15 mouse cellular contexts compared by ENCODE assay signal in genomic region chr10:75233489-75233888, GRCm38 (mm10). TPM values are rescaled to one million over a fixed set of nuclear protein-coding genes. Genes with fewer than 3 reads are reported as not detected.
A peak's percentile ranks its signal among the peaks of the same experiment; 100 is the strongest.
DNase-seq lines count a peak whose midpoint lies in the region; ATAC-seq and TF ChIP-seq lines count a peak whose summit lies in the region.
"Had no signal": no experiment of that assay in that cellular context is flagged by ENCODE, and none has a peak within 500 bp of the region (broad histone marks: within the 10 kb centered on the region; RNA-seq: fewer than 3 reads in every experiment).

No protein-coding gene starts in this region.

- 59% methylated on average over 2 of the region's 2 CpGs for WGBS in intestine, embryonic 14.5 days
- 63% methylated on average over 2 of the region's 2 CpGs for WGBS in intestine, postnatal 0 days
- 40% methylated on average over 2 of the region's 2 CpGs for WGBS in lung, postnatal 0 days
- WGBS in lung, adult 2 months: 25% methylated on average over 2 of the region's 2 CpGs
- WGBS in limb, embryonic 13.5 days: 77% methylated on average over 2 of the region's 2 CpGs
- 46% methylated on average over 2 of the region's 2 CpGs for WGBS in stomach, embryonic 16.5 days

- peaks cover 49% of the 10 kb centered on the region for H3K36me3 ChIP-seq in intestine, embryonic 14.5 days (ENCODE audit: control insufficient read depth, insufficient read depth, low read length)
- peaks cover 26% of the 10 kb centered on the region for H3K36me3 ChIP-seq in intestine, postnatal 0 days (ENCODE audit: control insufficient read depth, insufficient read depth)
- no peaks in the 10 kb centered on the region; the same call in 1 of the 2 replicates for H3K36me3 ChIP-seq in lung, postnatal 0 days (ENCODE audit: insufficient read depth, low read length)
- peaks cover 52% of the 10 kb centered on the region for H3K36me3 ChIP-seq in limb, embryonic 13.5 days
- peaks cover 4% of the 10 kb centered on the region; the same call in 1 of the 2 replicates for H3K36me3 ChIP-seq in stomach, embryonic 16.5 days (ENCODE audit: control insufficient read depth, insufficient read depth, low read length)

- peak; percentile 40; the same call in 1 of the 2 replicates for ATAC-seq in intestine, embryonic 14.5 days (replicated peaks; ENCODE audit: low FRiP score, low TSS enrichment, low read depth)
- ATAC-seq in intestine, postnatal 0 days: no peak
- ATAC-seq in lung, postnatal 0 days: peak; percentile 61
- ATAC-seq in limb, embryonic 13.5 days (ENCODE audit: low FRiP score, low read depth): peak; percentile 78; the same call in 1 of the 2 replicates
- peak; percentile 71; the same call in 1 of the 2 replicates for ATAC-seq in stomach, embryonic 16.5 days (ENCODE audit: insufficient read depth, low FRiP score)
- ATAC-seq: CD4-positive, CD25-positive, alpha-beta regulatory T cell, adult 4 months had no signal

- H3K27me3 ChIP-seq in intestine, embryonic 14.5 days (replicated peaks; ENCODE audit: control insufficient read depth, insufficient read depth, low read length): no peaks in the 10 kb centered on the region
- H3K27me3 ChIP-seq in intestine, postnatal 0 days (replicated peaks; ENCODE audit: control insufficient read depth, insufficient read depth, low read length): no peaks in the 10 kb centered on the region
- no peaks in the 10 kb centered on the region for H3K27me3 ChIP-seq in lung, postnatal 0 days (replicated peaks; ENCODE audit: insufficient read depth, low read length)
- no peaks in the 10 kb centered on the region for H3K27me3 ChIP-seq in limb, embryonic 13.5 days
- no peaks in the 10 kb centered on the region for H3K27me3 ChIP-seq in stomach, embryonic 16.5 days (ENCODE audit: control insufficient read depth, insufficient read depth, low read length)
- H3K27me3 ChIP-seq: hindbrain, embryonic 15.5 days had no signal

- H3K27ac ChIP-seq in intestine, embryonic 14.5 days (ENCODE audit: low read depth): no peak overlapping the region
- H3K27ac ChIP-seq in intestine, postnatal 0 days (ENCODE audit: low read depth, low read length): no peak overlapping the region
- peak overlapping the region; percentile 20 for H3K27ac ChIP-seq in lung, postnatal 0 days (ENCODE audit: low read length)
- H3K27ac ChIP-seq in limb, embryonic 13.5 days: no peak overlapping the region
- H3K27ac ChIP-seq in stomach, embryonic 16.5 days (ENCODE audit: low read length): no peak overlapping the region
- H3K27ac ChIP-seq: hindbrain, embryonic 15.5 days had no signal

- no peak for TF ChIP-seq CTCF in intestine, postnatal 0 days (IDR thresholded peaks at IDR 0.05; ENCODE audit: low read depth)
- no peak for TF ChIP-seq CTCF in lung, postnatal 0 days (IDR thresholded peaks at IDR 0.05)
- no peak for TF ChIP-seq CTCF in lung, adult 2 months (IDR thresholded peaks at IDR 0.05; ENCODE audit: insufficient read depth, low read length)

- H3K9me3 ChIP-seq in intestine, embryonic 14.5 days (ENCODE audit: control insufficient read depth, low read length): no peaks in the 10 kb centered on the region
- no peaks in the 10 kb centered on the region for H3K9me3 ChIP-seq in intestine, postnatal 0 days (ENCODE audit: control insufficient read depth)
- H3K9me3 ChIP-seq in lung, postnatal 0 days (ENCODE audit: low read length): no peaks in the 10 kb centered on the region
- H3K9me3 ChIP-seq in limb, embryonic 13.5 days: no peaks in the 10 kb centered on the region
- H3K9me3 ChIP-seq in stomach, embryonic 16.5 days (replicated peaks; ENCODE audit: control insufficient read depth, low read length): no peaks in the 10 kb centered on the region
- H3K9me3 ChIP-seq: hindbrain, embryonic 15.5 days had no signal

- H3K4me3 ChIP-seq in intestine, embryonic 14.5 days (ENCODE audit: low read depth, low read length): no peak overlapping the region
- no peak overlapping the region for H3K4me3 ChIP-seq in intestine, postnatal 0 days (ENCODE audit: low read depth, low read length)
- no peak overlapping the region for H3K4me3 ChIP-seq in lung, postnatal 0 days (ENCODE audit: low read depth, low read length)
- no peak overlapping the region for H3K4me3 ChIP-seq in lung, adult 2 months (replicated peaks; ENCODE audit: extremely low read depth, low read depth, low read length)
- no peak overlapping the region for H3K4me3 ChIP-seq in limb, embryonic 13.5 days
- H3K4me3 ChIP-seq in stomach, embryonic 16.5 days (replicated peaks; ENCODE audit: low read length): no peak overlapping the region
- H3K4me3 ChIP-seq: hindbrain, embryonic 15.5 days had no signal

- H3K4me2 ChIP-seq in intestine, embryonic 14.5 days (ENCODE audit: low read length): no peak overlapping the region
- H3K4me2 ChIP-seq in intestine, postnatal 0 days (replicated peaks; ENCODE audit: low read depth): no peak overlapping the region
- H3K4me2 ChIP-seq in lung, postnatal 0 days (replicated peaks; ENCODE audit: low read depth, low read length): no peak overlapping the region
- no peak overlapping the region for H3K4me2 ChIP-seq in limb, embryonic 13.5 days (replicated peaks)
- H3K4me2 ChIP-seq in stomach, embryonic 16.5 days (ENCODE audit: low read depth, low read length): no peak overlapping the region
- H3K4me2 ChIP-seq: hindbrain, embryonic 15.5 days had no signal

- no peak overlapping the region for H3K9ac ChIP-seq in intestine, embryonic 14.5 days (ENCODE audit: low read length)
- no peak overlapping the region for H3K9ac ChIP-seq in intestine, postnatal 0 days (ENCODE audit: low read depth, low read length)
- no peak overlapping the region for H3K9ac ChIP-seq in lung, postnatal 0 days (replicated peaks; ENCODE audit: low read depth)
- no peak overlapping the region for H3K9ac ChIP-seq in limb, embryonic 13.5 days
- no peak overlapping the region for H3K9ac ChIP-seq in stomach, embryonic 16.5 days (ENCODE audit: low read length)
- H3K9ac ChIP-seq: hindbrain, embryonic 15.5 days had no signal

- TF ChIP-seq EP300 in lung, postnatal 0 days (IDR thresholded peaks at IDR 0.05): no peak

- no peaks in the 10 kb centered on the region for H3K4me1 ChIP-seq in intestine, embryonic 14.5 days (replicated peaks; ENCODE audit: control insufficient read depth, insufficient read depth, low read length)
- no peaks in the 10 kb centered on the region for H3K4me1 ChIP-seq in intestine, postnatal 0 days (replicated peaks; ENCODE audit: control insufficient read depth, insufficient read depth, low read length)
- H3K4me1 ChIP-seq in lung, postnatal 0 days (ENCODE audit: insufficient read depth, low read depth, low read length): no peaks in the 10 kb centered on the region
- H3K4me1 ChIP-seq in lung, adult 2 months (ENCODE audit: control insufficient read depth, insufficient read depth, low read length): peaks cover 10% of the 10 kb centered on the region
- H3K4me1 ChIP-seq in limb, embryonic 13.5 days: no peaks in the 10 kb centered on the region
- no peaks in the 10 kb centered on the region for H3K4me1 ChIP-seq in stomach, embryonic 16.5 days (ENCODE audit: control insufficient read depth, insufficient read depth, low read length)

- no peak for TF ChIP-seq POLR2A in lung, adult 2 months (IDR thresholded peaks at IDR 0.05; ENCODE audit: borderline replicate concordance, extremely low read depth, low read depth, low read length)

- no peak for DNase-seq in intestine, embryonic 14.5 days (ENCODE audit: low spot score)
- DNase-seq in lung, postnatal 0 days (ENCODE audit: low spot score): no peak
- no peak for DNase-seq in lung, adult 2 months
- no peak for DNase-seq in yolk sac, embryonic 10.5 days (ENCODE audit: low spot score)
- DNase-seq: adrenal gland, postnatal 10 days; cerebellum, adult 8-10 months; gastrocnemius, postnatal 10 days; heart, postnatal 14 days; kidney, adult 9 months; layer of hippocampus, adult 9-11 months had no signal

RNA-seq across cellular contexts. Expression of gene Specc1l, which starts 21.6 kb away (rescaled TPM):
- polyA plus RNA-seq in intestine, embryonic 14.5 days (2014; fragmentation: Nextera tagmentation; extraction: Ambion mirVana): 24.8 and 25.4 TPM in 2 replicates
- polyA plus RNA-seq in intestine, postnatal 0 days (2015; fragmentation: Nextera tagmentation; extraction: Ambion mirVana): 13.0 and 14.2 TPM in 2 replicates
- polyA plus RNA-seq in lung, postnatal 0 days (2015; fragmentation: Nextera tagmentation; extraction: Ambion mirVana): 39.0 and 40.3 TPM in 2 replicates
- polyA plus RNA-seq in lung, adult 2 months (2012; rRNA removed): 60.8 and 73.3 TPM in 2 replicates
- 38.8 and 39.4 TPM in 2 replicates for polyA plus RNA-seq in limb, embryonic 13.5 days (2015; fragmentation: Nextera tagmentation; extraction: Ambion mirVana)
- polyA plus RNA-seq in stomach, embryonic 16.5 days (2015; fragmentation: Nextera tagmentation; extraction: Ambion mirVana): 27.6 and 29.5 TPM in 2 replicates
